Mouse (Mus musculus) lung, adult 2 months (tissue): Measurements from ENCODE around the gene Sin3b. TPM values are rescaled to one million over a fixed set of nuclear protein-coding genes. Genes with fewer than 3 reads are reported as not detected.
A peak's percentile ranks its signal among the peaks of the same experiment; 100 is the strongest.
"Not testable (repeated sequence)": the region's sequence is repeated elsewhere in the genome, so short reads cannot be mapped to it uniquely, and the experiment has no call there.

Experiments used
- DNase-seq: peaks from one replicate; pipeline ENCODE4 v3.0.0; 2022
- H3K4me1 ChIP-seq: fragments of 200-500 bp; 2 replicates; pipeline ENCODE4 v1.6.1; 2011; ENCODE audit warnings: low read length; ENCODE audit not compliant: control insufficient read depth, insufficient read depth
- H3K4me3 ChIP-seq: fragments of 200-500 bp; replicated peaks from 2 replicates; pipeline ENCODE3; 2011; ENCODE audit warnings: low read depth, mild to moderate bottlenecking, control low read depth, low read length; ENCODE audit errors: extremely low read depth
- CTCF ChIP-seq: fragments of 200-500 bp; IDR thresholded peaks from 2 replicates; pipeline ENCODE4 v1.5.1; 2011; ENCODE audit warnings: mild to moderate bottlenecking, low read length, control low read depth; ENCODE audit not compliant: insufficient read depth
- POLR2A ChIP-seq: fragments of 200-500 bp; IDR thresholded peaks from 2 replicates; pipeline ENCODE4 v1.6.1; 2011; ENCODE audit warnings: low read depth, mild to moderate bottlenecking, control low read depth, low read length, borderline replicate concordance; ENCODE audit errors: extremely low read depth
- WGBS: fragments of 180-500 bp; shearing (Covaris S2); methylation state at CpG from one replicate; pipeline ENCODE4 v1.1.7; 2018; 5-methylcytosine and 5-hydroxymethylcytosine counted together
- polyA plus RNA-seq: library from polyadenylated mRNA; depleted of rRNA; stranded (reverse); fragments of >200 nt; gene quantifications from 2 replicates; pipeline ENCODE4 v1.2.3, GENCODE M21; 2012; rRNA removed

Gene Sin3b
- polyA plus RNA-seq, result 89.9 and 108 TPM in 2 replicates

DNA sequence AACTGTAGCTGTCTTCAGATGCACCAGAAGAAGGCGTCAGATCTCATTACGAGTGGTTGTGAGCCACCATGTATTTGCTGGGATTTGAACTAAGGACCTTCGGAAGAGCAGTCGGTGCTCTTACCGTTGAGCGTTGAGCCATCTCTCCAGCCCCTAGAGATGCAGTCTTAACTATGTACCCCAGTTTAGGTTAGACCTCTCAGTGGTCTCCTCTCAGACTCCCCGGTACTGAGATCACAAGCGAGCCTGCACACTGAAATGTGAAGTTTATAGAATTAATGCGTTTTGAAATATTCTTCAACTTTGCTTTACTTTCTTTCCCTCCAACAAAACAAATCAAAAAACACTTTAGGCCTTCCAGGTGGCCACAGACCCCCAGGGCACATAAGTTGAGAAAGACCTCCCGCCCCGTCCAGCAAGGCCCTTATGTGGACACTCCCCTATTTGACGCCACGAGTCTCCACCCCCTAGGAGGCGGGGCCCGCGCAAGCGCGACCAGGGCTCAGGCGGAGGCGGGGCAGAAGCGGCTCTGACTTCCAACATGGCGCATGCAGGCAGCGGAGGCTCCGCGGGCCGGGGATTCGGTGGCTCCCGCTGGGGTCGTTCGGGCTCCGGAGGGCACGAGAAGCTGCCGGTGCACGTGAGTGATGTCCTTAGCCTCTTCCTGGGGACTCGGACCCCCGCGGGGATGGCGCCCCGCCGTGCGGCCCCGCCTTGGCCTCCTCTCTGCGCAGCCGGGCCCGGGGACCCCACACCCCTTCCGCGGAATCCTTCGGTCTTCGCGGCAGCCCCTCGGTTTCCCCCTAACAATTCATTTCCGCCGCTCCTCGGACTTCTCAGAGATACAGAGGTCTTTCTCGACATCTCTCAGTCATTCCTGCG is at the start of gene Sin3b:
TSS of gene Sin3b (plus strand) at position 517 of the 882 bp plus-strand sequence.
- WGBS, result 13% methylated on average over 56 of the region's 56 CpGs
- peaks cover 3% of the 10 kb centered on the region for H3K4me1 ChIP-seq
- DNase-seq, result peak; percentile 98
- TF ChIP-seq CTCF, result no peak
- peak; percentile 86 for TF ChIP-seq POLR2A
- peak within 1 kb of the TSS; percentile 76 for H3K4me3 ChIP-seq

DNA sequence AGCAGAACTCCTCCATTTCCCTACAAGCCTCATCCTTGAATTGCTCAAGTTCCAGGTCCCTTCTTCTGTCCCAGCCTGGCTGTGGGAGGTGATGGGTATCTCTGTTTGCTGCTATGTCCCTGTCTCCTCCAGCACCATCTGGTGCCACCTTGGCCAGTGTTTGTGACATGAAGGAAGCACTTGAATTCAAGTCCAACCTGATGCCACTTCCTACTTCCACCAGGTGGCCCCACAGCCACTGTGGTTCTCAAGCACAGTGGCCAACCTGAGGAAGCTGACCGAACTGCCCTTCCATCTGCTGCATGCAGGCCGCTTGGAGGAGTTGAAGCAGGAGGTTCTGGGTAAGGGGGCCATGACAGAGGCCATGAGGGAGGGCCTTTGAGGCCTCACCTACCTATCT is 48.9 kb upstream of the Sin3b start:
- DNase-seq, result no peak
- H3K4me3 ChIP-seq, result no peak overlapping the region
- WGBS, result 77% methylated on average over 2 of the region's 2 CpGs
- no peak for TF ChIP-seq POLR2A
- TF ChIP-seq CTCF, result no peak
- no peaks in the 10 kb centered on the region for H3K4me1 ChIP-seq

DNA sequence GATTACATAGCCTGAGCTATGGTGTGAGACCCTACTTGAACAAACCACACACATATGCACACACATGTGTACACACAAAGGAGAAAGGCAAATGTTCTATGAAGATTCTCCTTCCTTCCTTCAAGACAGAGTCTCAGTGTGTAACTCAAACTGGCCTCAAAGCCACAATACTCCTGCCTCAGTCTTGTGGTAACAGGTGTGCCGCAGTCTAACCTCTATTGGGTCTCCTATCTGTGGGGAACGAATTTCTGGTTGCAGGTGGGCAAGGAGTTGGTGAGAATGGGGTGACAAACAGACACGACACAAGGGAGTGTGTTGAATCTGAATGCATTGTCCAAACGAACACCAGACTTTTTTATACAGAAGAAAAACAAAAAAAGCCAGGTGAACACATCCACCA is 46.6 kb upstream of the Sin3b start:
- no peak overlapping the region for H3K4me3 ChIP-seq
- DNase-seq, result no peak
- TF ChIP-seq CTCF (no peak), POLR2A (no peak)
- H3K4me1 ChIP-seq, result no peaks in the 10 kb centered on the region
- 55% methylated on average over 4 of the region's 4 CpGs for WGBS

DNA sequence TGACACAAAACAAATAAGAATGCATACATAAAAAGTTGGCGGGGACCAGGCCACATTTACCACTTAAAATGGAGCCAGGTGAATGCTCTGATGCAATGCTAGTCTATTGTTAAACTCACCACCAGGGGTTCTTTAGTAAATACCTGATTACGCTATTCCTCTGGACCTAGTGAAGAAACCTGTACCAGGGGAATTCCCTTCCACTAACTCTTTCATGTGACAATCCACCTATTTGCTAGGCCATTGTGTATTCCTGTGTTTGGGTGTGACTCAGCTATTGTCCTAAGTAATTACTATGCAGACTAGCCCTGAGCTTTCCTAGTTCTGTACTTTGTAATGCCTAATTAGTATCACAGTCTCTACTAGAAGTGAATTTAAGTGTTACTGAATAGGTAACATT is 46.2 kb upstream of the Sin3b start:
- not testable (repeated sequence) for DNase-seq, H3K4me3 ChIP-seq, H3K4me1 ChIP-seq
- 58% methylated on average over 2 of the region's 2 CpGs for WGBS

GRCm38 (mm10) chr8:72677331-72677730 is 45.8 kb upstream of the Sin3b start:
- WGBS, result 48% methylated on average over 5 of the region's 5 CpGs
- TF ChIP-seq CTCF, result no peak
- no peak for TF ChIP-seq POLR2A
- Histone ChIP-seq H3K4me1 (no peaks in the 10 kb centered on the region), H3K4me3 (no peak overlapping the region)
- no peak for DNase-seq

DNA sequence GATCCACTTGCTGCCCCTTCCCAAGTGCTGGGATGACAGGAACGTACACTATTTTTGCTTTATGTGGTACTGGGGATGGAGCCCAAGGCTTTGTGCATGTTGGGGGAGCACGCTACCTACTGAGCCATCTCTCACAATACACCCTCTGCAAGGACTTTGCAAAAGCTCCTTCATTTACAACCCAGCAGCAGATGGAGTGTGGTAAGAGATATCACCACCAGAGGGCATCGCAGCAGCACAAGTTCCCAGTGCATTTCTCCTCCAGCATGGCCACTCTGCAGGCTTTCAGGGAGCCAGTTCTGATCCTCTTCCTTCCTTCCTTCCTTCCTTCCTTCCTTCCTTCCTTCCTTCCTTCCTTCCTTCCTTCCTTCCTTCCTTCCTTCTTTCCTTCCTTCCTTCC is 43.0 kb upstream of the Sin3b start:
- no peak overlapping the region for H3K4me3 ChIP-seq
- H3K4me1 ChIP-seq, result no peaks in the 10 kb centered on the region
- peak; percentile 30 for DNase-seq
- peak; percentile 76 for TF ChIP-seq CTCF
- no peak for TF ChIP-seq POLR2A
- 21% methylated on average over 3 of the region's 3 CpGs for WGBS

DNA sequence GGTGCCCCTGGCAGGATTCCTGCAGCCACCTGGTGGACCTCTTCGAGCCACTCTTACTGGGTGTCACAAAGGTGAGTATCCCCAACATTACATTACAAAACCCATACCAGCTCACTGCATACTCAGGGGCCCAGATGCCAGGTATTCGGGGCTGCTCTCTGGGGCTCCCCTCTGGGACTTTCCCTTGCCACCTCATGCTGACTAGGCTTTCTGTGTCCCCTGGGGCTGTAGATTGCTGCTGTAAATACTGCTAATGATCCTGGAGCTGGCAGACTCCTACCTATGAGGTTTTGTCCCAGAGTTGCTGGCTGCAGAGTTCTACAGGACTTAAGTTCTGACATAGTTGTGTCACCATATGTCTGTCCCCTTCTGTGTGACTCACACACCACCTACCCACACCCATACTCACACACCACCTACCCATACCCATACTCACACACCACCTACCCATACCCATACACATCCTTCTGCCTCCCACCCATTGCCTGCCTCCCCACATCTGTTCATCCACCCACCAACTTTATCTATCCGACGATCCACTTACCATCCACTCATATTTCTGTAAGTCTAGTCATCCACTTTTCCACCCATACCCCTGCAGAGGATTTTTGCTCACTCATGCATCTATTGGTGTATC is 40.9 kb upstream of the Sin3b start:
- WGBS, result 76% methylated on average over 4 of the region's 4 CpGs
- TF ChIP-seq CTCF, result no peak
- TF ChIP-seq POLR2A, result no peak
- DNase-seq, result no peak
- Histone ChIP-seq H3K4me3 (no peak overlapping the region), H3K4me1 (no peaks in the 10 kb centered on the region)

DNA sequence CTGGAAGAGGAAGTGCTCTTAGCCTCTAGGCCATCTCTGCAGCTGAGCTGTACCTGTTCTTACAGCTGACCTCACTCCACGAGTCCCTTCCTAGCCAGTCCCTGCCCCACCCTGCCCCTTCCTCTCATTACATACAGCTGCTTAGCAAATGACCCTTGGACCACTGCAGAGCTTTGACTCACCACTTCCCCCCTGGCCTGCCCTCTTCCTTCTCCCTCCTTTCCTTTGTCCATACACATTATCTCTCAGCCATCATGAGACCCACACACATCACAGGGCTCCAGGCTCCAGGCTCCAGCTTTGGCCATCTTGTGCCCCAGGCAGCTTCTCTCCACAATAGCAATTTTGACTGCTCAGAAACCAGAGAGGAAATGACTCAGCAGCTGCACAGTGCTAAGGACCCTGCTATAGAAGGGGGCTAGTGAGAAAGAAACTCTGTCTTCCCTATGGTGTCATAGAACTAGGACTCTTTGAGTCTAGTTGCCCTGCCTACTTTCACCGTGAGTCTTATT is 40.0 kb upstream of the Sin3b start:
- no peaks in the 10 kb centered on the region for H3K4me1 ChIP-seq
- 35% methylated on average over 2 of the region's 2 CpGs for WGBS
- no peak for DNase-seq
- no peak overlapping the region for H3K4me3 ChIP-seq
- TF ChIP-seq POLR2A (no peak), CTCF (no peak)

- 84% methylated on average over 5 of the region's 5 CpGs for whole genome bisulfite sequencing
- not testable (repeated sequence) for DNase-seq, H3K4me3 ChIP-seq, H3K4me1 ChIP-seq
These were observed 39.4 kb upstream of the Sin3b start for GRCm38 (mm10) chr8:72683572-72684099.
